Mouse (Mus musculus) C2C12 (cell line): ENCODE measurements around the gene Sytl1.

Experiments
- CEBPB ChIP-seq: IDR thresholded peaks from one replicate; pipeline ENCODE4 v1.6.1; 2011; ENCODE audit warnings: low read depth, mild to moderate bottlenecking, control low read depth, moderate library complexity
- CTCF ChIP-seq: IDR thresholded peaks from one replicate; pipeline ENCODE4 v1.5.1; 2011; ENCODE audit not compliant: control insufficient read depth, insufficient read depth, insufficient read length
- MAX ChIP-seq: IDR thresholded peaks from one replicate; pipeline ENCODE4 v1.6.1; 2011; ENCODE audit warnings: mild to moderate bottlenecking, control low read depth
- MYOG ChIP-seq: IDR thresholded peaks from one replicate; pipeline ENCODE4 v1.6.1; 2011; ENCODE audit not compliant: control insufficient read depth, insufficient read length; ENCODE audit errors: extremely low read depth
- USF1 ChIP-seq: IDR thresholded peaks from one replicate; pipeline ENCODE4 v1.6.1; 2011; ENCODE audit warnings: low read depth, mild to moderate bottlenecking, control low read depth, moderate library complexity

DNA sequence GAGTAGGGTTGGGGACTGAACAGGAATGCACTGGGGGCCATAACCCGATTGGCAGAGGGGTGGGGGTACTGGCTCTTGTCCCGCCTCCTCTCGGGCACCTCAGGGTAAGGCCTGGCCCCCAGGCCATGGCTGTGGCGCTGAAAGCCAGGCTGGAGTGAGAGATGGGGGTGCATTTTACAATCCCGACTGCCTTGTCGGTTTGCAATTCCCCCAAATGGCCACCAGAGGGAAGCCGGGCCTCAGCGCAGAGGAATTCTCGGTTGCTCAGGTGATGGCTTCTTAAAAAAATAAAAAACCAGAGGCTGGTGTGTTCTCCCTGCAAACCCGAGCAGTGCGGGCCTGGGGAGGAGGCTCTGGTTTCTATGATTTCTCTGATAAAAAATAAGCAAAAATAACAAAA lies 53.5 kb downstream of the Sytl1 start:
- TF ChIP-seq CTCF = peak; percentile 76
- no peak for TF ChIP-seq CEBPB
- no peak for TF ChIP-seq MAX
- no peak for TF ChIP-seq USF1
- no peak for TF ChIP-seq MYOG
